Mouse (Mus musculus) ES-Bruce4 (cell line): ENCODE data around the gene Pde9a. TPM values are rescaled to one million over a fixed set of nuclear protein-coding genes. Genes with fewer than 3 reads are reported as not detected.
"Not testable (repeated sequence)": the region's sequence is repeated elsewhere in the genome, so short reads cannot be mapped to it uniquely, and the experiment has no call there.

Experiments used
- H3K27ac ChIP-seq: 2 replicates; pipeline ENCODE4 v1.5.1; 2012; ENCODE audit warnings: low read length, inconsistent platforms; ENCODE audit not compliant: insufficient read depth
- H3K27me3 ChIP-seq: 2 replicates; pipeline ENCODE4 v1.6.1; 2012; ENCODE audit warnings: mild to moderate bottlenecking, low read length, inconsistent platforms; ENCODE audit not compliant: control insufficient read depth, poor library complexity, insufficient read depth, severe bottlenecking
- H3K36me3 ChIP-seq: 2 replicates; pipeline ENCODE4 v1.6.1; 2012; ENCODE audit warnings: inconsistent platforms, mild to moderate bottlenecking, low read length, moderate library complexity; ENCODE audit not compliant: control insufficient read depth, poor library complexity, insufficient read depth, severe bottlenecking
- H3K4me1 ChIP-seq: one replicate; pipeline ENCODE4 v1.8.1; 2011; ENCODE audit warnings: low read length; ENCODE audit not compliant: control insufficient read depth, insufficient read depth
- H3K4me3 ChIP-seq: 2 replicates; pipeline ENCODE4 v1.5.1; 2011; ENCODE audit warnings: low read depth, mild to moderate bottlenecking, low read length
- H3K9ac ChIP-seq: 2 replicates; pipeline ENCODE4 v1.6.1; 2012; ENCODE audit warnings: low read depth, mild to moderate bottlenecking, inconsistent platforms; ENCODE audit not compliant: poor library complexity, severe bottlenecking
- H3K9me3 ChIP-seq: replicated peaks from 2 replicates; pipeline ENCODE4 v1.6.1; 2012; ENCODE audit warnings: mild to moderate bottlenecking, low read length, inconsistent platforms; ENCODE audit not compliant: control insufficient read depth, poor library complexity, insufficient read depth, severe bottlenecking
- CTCF ChIP-seq: IDR thresholded peaks from one replicate; pipeline ENCODE4 v1.8.1; 2011; ENCODE audit warnings: low read depth, low read length
- EP300 ChIP-seq: IDR thresholded peaks from 2 replicates; pipeline ENCODE4 v1.6.1; 2011; ENCODE audit warnings: low read depth, low read length; ENCODE audit not compliant: insufficient read depth
- POLR2A ChIP-seq: IDR thresholded peaks from one replicate; pipeline ENCODE4 v1.8.1; 2011; ENCODE audit warnings: low read length; ENCODE audit not compliant: insufficient read depth
- polyA plus RNA-seq: library from polyadenylated mRNA; stranded (reverse); fragments of >200 nt; gene quantifications from 2 replicates; pipeline ENCODE4 v1.2.4, GENCODE M21; 2011; ENCODE audit warnings: low read depth; ENCODE audit not compliant: missing spikeins, insufficient read depth, insufficient read length

Pde9a gene
- polyA plus RNA-seq, 1 experiment: 11.0 TPM

DNA sequence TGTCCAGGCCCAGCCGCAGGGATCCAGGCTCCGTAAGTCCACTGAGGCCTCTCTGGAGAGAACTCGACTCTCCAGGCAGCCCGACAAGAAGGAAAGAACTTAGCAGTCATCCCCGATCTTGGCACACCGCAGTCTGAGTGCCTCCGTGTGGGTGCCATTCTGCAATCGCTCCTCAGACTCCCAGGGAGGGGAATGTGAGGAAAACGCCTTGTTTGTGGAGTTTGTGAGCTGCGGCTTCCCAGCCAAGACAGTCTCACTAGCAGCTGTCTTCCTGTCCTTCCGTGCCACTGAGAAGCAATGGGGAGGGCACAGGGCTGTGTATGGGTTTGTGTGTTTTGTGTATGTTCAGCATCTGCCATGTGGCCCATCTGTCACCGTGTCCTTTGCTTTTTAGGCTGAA lies 36.6 kb upstream of the Pde9a start:
- H3K27ac ChIP-seq: no peak overlapping the region
- TF ChIP-seq CTCF (no peak), POLR2A (no peak), EP300 (no peak)
- H3K4me3 ChIP-seq: no peak overlapping the region
- H3K9ac ChIP-seq: no peak overlapping the region
- H3K36me3 ChIP-seq: no peaks in the 10 kb centered on the region
- H3K9me3 ChIP-seq: no peaks in the 10 kb centered on the region
- peaks cover 2% of the 10 kb centered on the region for H3K4me1 ChIP-seq
- H3K27me3 ChIP-seq: no peaks in the 10 kb centered on the region

DNA sequence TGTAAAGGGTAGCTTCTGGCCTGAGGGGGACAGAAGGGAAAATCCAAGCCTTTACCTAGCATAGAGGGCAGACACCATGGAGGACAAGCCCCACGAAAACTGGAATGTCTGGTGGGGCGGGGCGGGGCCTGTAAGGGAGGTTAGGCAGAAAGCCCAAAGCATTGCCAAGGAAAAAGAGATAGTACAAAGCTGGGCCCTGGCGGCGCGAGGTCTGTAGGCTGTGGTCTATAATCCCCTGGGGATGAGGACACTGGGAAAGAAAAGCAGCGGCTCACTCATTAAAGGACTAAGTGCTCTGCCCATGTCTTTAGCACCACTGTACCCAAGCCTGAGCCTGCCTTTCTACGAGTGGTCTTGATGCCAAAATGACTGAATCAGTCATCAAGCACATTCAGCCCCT lies 34.0 kb upstream of the Pde9a start:
- Histone ChIP-seq H3K27ac (no peak overlapping the region), H3K36me3 (no peaks in the 10 kb centered on the region), H3K9me3 (no peaks in the 10 kb centered on the region), H3K4me1 (peaks cover 4% of the 10 kb centered on the region), H3K27me3 (no peaks in the 10 kb centered on the region), H3K9ac (no peak overlapping the region), H3K4me3 (no peak overlapping the region)
- TF ChIP-seq POLR2A (no peak), CTCF (no peak), EP300 (no peak)

DNA sequence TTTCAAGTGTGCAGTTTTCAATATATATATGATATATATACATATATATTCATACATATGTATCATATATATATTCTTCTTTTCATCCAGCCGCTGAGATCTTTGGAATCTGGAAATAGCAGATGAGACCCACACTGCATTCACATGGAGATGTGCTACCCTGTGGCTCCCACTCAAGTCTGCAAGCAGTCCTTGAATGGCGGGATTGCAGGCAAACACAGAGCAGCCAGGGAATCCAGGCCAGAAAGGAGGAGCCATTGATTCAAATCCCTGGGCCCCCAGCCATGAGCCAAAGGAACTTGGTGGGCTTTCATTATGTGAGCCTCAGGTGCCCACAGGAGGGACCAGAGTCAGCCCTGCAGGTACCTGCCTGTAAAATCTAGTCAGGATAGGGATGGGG lies 32.8 kb upstream of the Pde9a start:
- Histone ChIP-seq H3K27ac (no peak overlapping the region), H3K9me3 (no peaks in the 10 kb centered on the region), H3K4me1 (peaks cover 4% of the 10 kb centered on the region), H3K4me3 (no peak overlapping the region), H3K9ac (no peak overlapping the region), H3K36me3 (no peaks in the 10 kb centered on the region), H3K27me3 (no peaks in the 10 kb centered on the region)
- TF ChIP-seq EP300 (no peak), POLR2A (no peak), CTCF (no peak)

DNA sequence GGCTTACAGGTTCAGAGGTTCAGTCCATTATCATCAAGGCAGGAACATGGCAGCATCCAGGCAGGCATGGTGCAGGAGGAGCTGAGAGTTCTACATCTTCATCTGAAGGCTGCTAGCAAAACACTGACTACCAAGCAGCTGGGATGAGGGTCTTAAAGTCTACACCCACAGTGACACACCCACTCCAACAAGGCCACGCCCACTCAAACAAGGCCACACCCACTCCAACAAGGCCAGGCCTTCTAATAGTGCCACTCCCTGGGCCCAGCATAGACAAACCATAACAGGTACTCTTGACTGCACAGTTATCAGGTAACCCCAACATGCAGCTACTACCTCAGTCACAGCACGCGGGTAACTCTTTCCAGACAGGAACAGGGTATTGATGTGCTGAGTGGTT lies 31.3 kb upstream of the Pde9a start:
- H3K4me1 ChIP-seq, H3K4me3 ChIP-seq, H3K27ac ChIP-seq: not testable (repeated sequence)

DNA sequence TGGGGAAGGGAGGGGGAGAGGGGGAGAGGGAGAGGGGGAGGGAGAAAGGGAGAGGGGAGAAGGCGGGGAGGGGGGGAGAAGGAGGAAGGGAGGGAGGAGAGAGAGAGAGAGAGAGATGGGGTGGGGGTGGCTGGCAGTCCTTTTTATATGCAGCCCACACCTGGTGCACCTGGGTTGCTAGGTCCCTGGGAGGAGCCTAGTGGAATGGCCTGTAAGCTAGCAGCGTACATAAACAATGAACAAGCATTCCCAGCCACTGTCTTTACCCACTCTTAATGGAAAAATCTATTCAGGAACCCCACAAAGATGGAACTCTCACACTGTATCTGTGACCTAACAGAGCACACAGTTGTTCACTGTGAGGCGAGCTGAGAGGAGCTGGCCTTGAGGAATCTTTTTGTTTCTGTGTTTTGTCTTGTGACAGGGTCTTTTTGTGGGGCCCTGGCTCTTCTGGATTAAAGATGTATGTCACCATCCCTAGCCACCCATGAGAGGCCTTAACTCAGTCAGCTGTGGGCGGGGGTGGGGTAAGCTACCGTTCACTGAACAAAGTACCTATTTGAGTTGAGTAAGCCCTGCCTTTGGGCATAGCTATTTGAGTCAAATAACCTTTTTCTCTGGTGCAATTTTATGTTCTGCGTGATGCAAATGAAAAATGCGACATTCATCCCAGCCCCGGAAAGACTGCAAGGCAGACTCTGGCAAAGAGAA lies 30.1 kb upstream of the Pde9a start:
- Histone ChIP-seq H3K36me3 (no peaks in the 10 kb centered on the region), H3K9ac (no peak overlapping the region), H3K27ac (no peak overlapping the region), H3K4me3 (no peak overlapping the region), H3K27me3 (no peaks in the 10 kb centered on the region), H3K4me1 (peaks cover 4% of the 10 kb centered on the region), H3K9me3 (no peaks in the 10 kb centered on the region)
- TF ChIP-seq EP300 (no peak), CTCF (no peak), POLR2A (no peak)

More for the DNA sequence above, 31.3 kb upstream of the Pde9a start:
- not testable (repeated sequence) for H3K9me3 ChIP-seq, H3K36me3 ChIP-seq, H3K27me3 ChIP-seq, H3K9ac ChIP-seq

DNA sequence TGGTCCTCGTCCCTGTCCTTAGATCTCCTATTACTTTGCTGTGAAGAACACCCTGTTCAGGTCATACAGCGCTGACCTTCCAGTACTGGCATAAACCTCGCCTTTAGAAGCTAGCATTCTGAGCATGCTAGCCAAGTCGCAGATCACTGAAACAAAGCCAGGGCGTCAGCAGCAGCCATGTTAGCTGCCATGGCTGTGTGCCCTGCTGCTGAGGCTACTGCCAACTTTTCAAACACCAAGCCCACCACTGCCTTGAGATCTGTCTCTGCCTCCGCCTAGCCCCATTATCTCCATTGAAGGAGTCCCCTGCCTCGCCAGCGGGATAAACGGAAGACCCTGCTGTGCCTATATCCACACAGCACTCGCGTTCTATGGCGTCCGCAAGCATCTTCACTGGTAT lies 25.4 kb upstream of the Pde9a start:
- TF ChIP-seq CTCF: no peak
- TF ChIP-seq POLR2A: no peak
- TF ChIP-seq EP300: no peak
- Histone ChIP-seq H3K27me3 (no peaks in the 10 kb centered on the region), H3K9me3 (no peaks in the 10 kb centered on the region), H3K36me3 (no peaks in the 10 kb centered on the region), H3K27ac (no peak overlapping the region), H3K4me1 (no peaks in the 10 kb centered on the region), H3K9ac (no peak overlapping the region), H3K4me3 (peak overlapping the region; percentile 20)
